Mouse (Mus musculus) heart, adult 11 months (tissue): ENCODE data around the gene Pms1.
"Not testable (repeated sequence)": the region's sequence is repeated elsewhere in the genome, so short reads cannot be mapped to it uniquely, and the experiment has no call there.

ENCODE experiments used
- DNase-seq: peaks from one replicate; pipeline ENCODE4 v3.0.0; 2022

Pms1 gene

GRCm38 (mm10) chr1:53296581-53297383 lies at the start of gene Pms1, which contains the start of the genes Ormdl1 and Gm28778:
TSS of gene Pms1 (minus strand) at chr1:53297018.
TSS of gene Ormdl1 (plus strand) at chr1:53297095.
TSS of gene Gm28778 (plus strand) at chr1:53297111.
- DNase-seq = peak; percentile 99

GRCm38 (mm10) chr1:53341071-53341470 lies 44.3 kb upstream of the Pms1 start:
- no peak for DNase-seq

- not testable (repeated sequence) for DNase-seq
Observed at GRCm38 (mm10) chr1:53337403-53337802, 40.6 kb upstream of the Pms1 start.

- DNase-seq = no peak
Observed at GRCm38 (mm10) chr1:53335465-53335864, 38.6 kb upstream of the Pms1 start.

GRCm38 (mm10) chr1:53333527-53333926 lies 36.7 kb upstream of the Pms1 start:
- DNase-seq = not testable (repeated sequence)

- DNase-seq = no peak
Observed at GRCm38 (mm10) chr1:53324827-53325494, 28.1 kb upstream of the Pms1 start.

GRCm38 (mm10) chr1:53324277-53324676 lies 27.5 kb upstream of the Pms1 start:
- DNase-seq = no peak

GRCm38 (mm10) chr1:53323254-53323653 lies 26.4 kb upstream of the Pms1 start:
- DNase-seq = no peak

- DNase-seq = no peak
Observed at GRCm38 (mm10) chr1:53321662-53322344, 25.0 kb upstream of the Pms1 start.

GRCm38 (mm10) chr1:53312989-53313967 lies 16.5 kb upstream of the Pms1 start, which contains the start of gene Osgepl1:
TSS of gene Osgepl1 (plus strand) at chr1:53313624.
- DNase-seq = peak; percentile 98

- DNase-seq = no peak
Observed at GRCm38 (mm10) chr1:53300506-53300905, 3.7 kb upstream of the Pms1 start.

- no peak for DNase-seq
Observed at GRCm38 (mm10) chr1:53291197-53291596, 5.6 kb downstream of the Pms1 start.

GRCm38 (mm10) chr1:53272646-53273045 lies 24.2 kb downstream of the Pms1 start:
- no peak for DNase-seq

GRCm38 (mm10) chr1:53269901-53270300 lies 26.9 kb downstream of the Pms1 start:
- peak; percentile 93 for DNase-seq

GRCm38 (mm10) chr1:53264958-53265612 lies 31.7 kb downstream of the Pms1 start:
- not testable (repeated sequence) for DNase-seq

- no peak for DNase-seq
Observed at GRCm38 (mm10) chr1:53226063-53226462, 70.8 kb downstream of the Pms1 start.

- no peak for DNase-seq
Observed at GRCm38 (mm10) chr1:53225616-53226015, 71.2 kb downstream of the Pms1 start.

- peak; percentile 37 for DNase-seq
Observed at GRCm38 (mm10) chr1:53224775-53225174, 72.0 kb downstream of the Pms1 start.

- no peak for DNase-seq
Observed at GRCm38 (mm10) chr1:53210136-53210535, 86.7 kb downstream of the Pms1 start.

GRCm38 (mm10) chr1:53203902-53204301 lies 92.9 kb downstream of the Pms1 start:
- DNase-seq = no peak

- DNase-seq = no peak
Observed at GRCm38 (mm10) chr1:53201630-53202199, 95.1 kb downstream of the Pms1 start.
